Mouse (Mus musculus): ENCODE data around the gene Slc6a3.

Slc6a3 gene

GRCm38 (mm10) chr13:73592546-73592945 is 56.0 kb downstream of the Slc6a3 start:
- 48% methylated on average over 2 of the region's 2 CpGs for WGBS

- 65% methylated on average over 4 of the region's 4 CpGs for WGBS
Observed at GRCm38 (mm10) chr13:73596276-73596675, 59.7 kb downstream of the Slc6a3 start.

- 79% methylated on average over 4 of the region's 4 CpGs for whole genome bisulfite sequencing
Observed at GRCm38 (mm10) chr13:73600217-73600616, 63.7 kb downstream of the Slc6a3 start.

GRCm38 (mm10) chr13:73603046-73603445 is 66.5 kb downstream of the Slc6a3 start:
- 45% methylated on average over 4 of the region's 4 CpGs for WGBS

GRCm38 (mm10) chr13:73603522-73604155 is 67.1 kb downstream of the Slc6a3 start, which contains the start of gene Clptm1l:
Clptm1l (plus strand) TSS chr13:73604006.
- WGBS, result under 1% methylated on average over 53 of the region's 53 CpGs

GRCm38 (mm10) chr13:73604156-73604957 is 67.8 kb downstream of the Slc6a3 start:
- 2% methylated on average over 39 of the region's 39 CpGs for WGBS

- 80% methylated on average over 5 of the region's 5 CpGs for WGBS
Observed at GRCm38 (mm10) chr13:73618406-73618805, 81.9 kb downstream of the Slc6a3 start.

GRCm38 (mm10) chr13:73620637-73621036 is 84.1 kb downstream of the Slc6a3 start:
- WGBS, result 59% methylated on average over 6 of the region's 6 CpGs

GRCm38 (mm10) chr13:73626410-73626744 is 89.8 kb downstream of the Slc6a3 start:
- WGBS, result 42% methylated on average over 6 of the region's 6 CpGs

- WGBS, result 12% methylated on average over 47 of the region's 47 CpGs
Observed at GRCm38 (mm10) chr13:73626745-73627549, 90.4 kb downstream of the Slc6a3 start, which contains the start of gene Tert. Tert (plus strand) TSS chr13:73626911.

Data from cerebral cortex, adult 2 months (tissue).